Mouse (Mus musculus): Measurements from ENCODE around the gene Plekhf1. TPM values are rescaled to one million over a fixed set of nuclear protein-coding genes. Genes with fewer than 3 reads are reported as not detected.

Plekhf1 gene
- polyA plus RNA-seq, 1 experiment from 2014 or later, result 4.8 TPM

GRCm38 (mm10) chr7:38214473-38215214 lies 13.2 kb downstream of the Plekhf1 start:
- WGBS, result 71% methylated on average over 3 of the region's 5 CpGs
- no peak for TF ChIP-seq CTCF (IDR thresholded peaks at IDR 0.05; ENCODE audit: low read depth)
- DNase-seq (ENCODE audit: low spot score) (no peak), ATAC-seq (replicated peaks; ENCODE audit: low FRiP score, low read depth) (no peak)
- H3K36me3 ChIP-seq (ENCODE audit: insufficient read depth, low read length), result no peaks in the 10 kb centered on the region
- H3K27me3 ChIP-seq (ENCODE audit: insufficient read depth, low read length), result no peaks in the 10 kb centered on the region
- H3K9ac ChIP-seq (ENCODE audit: low read depth, low read length), result no peak overlapping the region
- H3K4me2 ChIP-seq (ENCODE audit: low read length), result no peak overlapping the region
- no peaks in the 10 kb centered on the region for H3K9me3 ChIP-seq (replicated peaks; ENCODE audit: low read length)
- H3K4me3 ChIP-seq (replicated peaks; ENCODE audit: low read depth, low read length), result no peak overlapping the region
- H3K27ac ChIP-seq, result no peak overlapping the region
- H3K4me1 ChIP-seq (replicated peaks; ENCODE audit: insufficient read depth, low read length), result peaks cover 5% of the 10 kb centered on the region; the same call in 1 of the 2 replicates

DNA sequence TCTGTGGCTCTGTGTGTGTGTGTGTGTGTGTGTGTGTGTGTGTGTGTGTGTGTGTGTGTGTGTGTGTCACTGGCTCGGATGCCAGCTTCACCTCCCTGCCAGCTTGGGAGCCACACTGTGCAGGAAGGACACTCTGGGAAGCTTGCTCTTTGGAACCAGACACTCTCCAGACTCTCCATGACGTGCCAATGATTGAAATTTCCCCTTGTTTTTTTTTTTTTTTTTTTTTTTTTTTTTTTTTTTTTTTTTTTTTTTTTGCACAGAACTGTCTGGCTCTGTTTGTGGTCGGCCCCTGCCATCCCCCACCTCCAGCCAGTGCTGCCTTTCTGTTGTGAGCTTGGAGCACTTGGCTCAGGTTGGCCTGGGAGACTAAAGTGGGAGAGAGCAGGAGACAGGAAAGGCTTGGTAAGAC lies 15.2 kb downstream of the Plekhf1 start:
- Histone ChIP-seq H3K4me2 (ENCODE audit: low read length) (no peak overlapping the region), H3K36me3 (ENCODE audit: insufficient read depth, low read length) (no peaks in the 10 kb centered on the region), H3K27ac (no peak overlapping the region), H3K4me1 (replicated peaks; ENCODE audit: insufficient read depth, low read length) (peaks cover 5% of the 10 kb centered on the region; the same call in 1 of the 2 replicates), H3K27me3 (ENCODE audit: insufficient read depth, low read length) (no peaks in the 10 kb centered on the region), H3K4me3 (replicated peaks; ENCODE audit: low read depth, low read length) (no peak overlapping the region), H3K9me3 (replicated peaks; ENCODE audit: low read length) (no peaks in the 10 kb centered on the region), H3K9ac (ENCODE audit: low read depth, low read length) (no peak overlapping the region)
- WGBS, result 28% methylated on average over 3 of the region's 3 CpGs
- DNase-seq (ENCODE audit: low spot score) (peak; percentile 29), ATAC-seq (replicated peaks; ENCODE audit: low FRiP score, low read depth) (peak; percentile 36; the same call in 1 of the 2 replicates)
- TF ChIP-seq CTCF (IDR thresholded peaks at IDR 0.05; ENCODE audit: low read depth), result no peak

- ATAC-seq (replicated peaks; ENCODE audit: low FRiP score, low read depth), result no peak
- no peak for DNase-seq (ENCODE audit: low spot score)
Measured at GRCm38 (mm10) chr7:38209478-38210152, 18.2 kb downstream of the Plekhf1 start.

GRCm38 (mm10) chr7:38208969-38209368 lies 18.8 kb downstream of the Plekhf1 start:
- no peak overlapping the region for H3K4me3 ChIP-seq (replicated peaks; ENCODE audit: low read depth, low read length)
- no peaks in the 10 kb centered on the region for H3K36me3 ChIP-seq (ENCODE audit: insufficient read depth, low read length)
- DNase-seq (ENCODE audit: low spot score) (no peak), ATAC-seq (replicated peaks; ENCODE audit: low FRiP score, low read depth) (no peak)
- H3K9me3 ChIP-seq (replicated peaks; ENCODE audit: low read length), result no peaks in the 10 kb centered on the region
- no peaks in the 10 kb centered on the region for H3K27me3 ChIP-seq (ENCODE audit: insufficient read depth, low read length)
- no peak overlapping the region for H3K27ac ChIP-seq
- TF ChIP-seq CTCF (IDR thresholded peaks at IDR 0.05; ENCODE audit: low read depth), result no peak
- 73% methylated on average over 3 of the region's 3 CpGs for WGBS
- no peak overlapping the region for H3K9ac ChIP-seq (ENCODE audit: low read depth, low read length)
- H3K4me1 ChIP-seq (replicated peaks; ENCODE audit: insufficient read depth, low read length), result peaks cover 5% of the 10 kb centered on the region; the same call in 1 of the 2 replicates
- no peak overlapping the region for H3K4me2 ChIP-seq (ENCODE audit: low read length)

More at GRCm38 (mm10) chr7:38209478-38210152, 18.2 kb downstream of the Plekhf1 start:
- H3K9me3 ChIP-seq (replicated peaks; ENCODE audit: low read length), result no peaks in the 10 kb centered on the region
- no peak overlapping the region for H3K9ac ChIP-seq (ENCODE audit: low read depth, low read length)
- no peak overlapping the region for H3K27ac ChIP-seq
- 62% methylated on average over 11 of the region's 11 CpGs for WGBS
- no peaks in the 10 kb centered on the region for H3K27me3 ChIP-seq (ENCODE audit: insufficient read depth, low read length)
- no peaks in the 10 kb centered on the region for H3K36me3 ChIP-seq (ENCODE audit: insufficient read depth, low read length)
- H3K4me1 ChIP-seq (replicated peaks; ENCODE audit: insufficient read depth, low read length), result peaks cover 5% of the 10 kb centered on the region; the same call in 1 of the 2 replicates
- no peak overlapping the region for H3K4me3 ChIP-seq (replicated peaks; ENCODE audit: low read depth, low read length)
- TF ChIP-seq CTCF (IDR thresholded peaks at IDR 0.05; ENCODE audit: low read depth), result no peak
- H3K4me2 ChIP-seq (ENCODE audit: low read length), result no peak overlapping the region

DNA sequence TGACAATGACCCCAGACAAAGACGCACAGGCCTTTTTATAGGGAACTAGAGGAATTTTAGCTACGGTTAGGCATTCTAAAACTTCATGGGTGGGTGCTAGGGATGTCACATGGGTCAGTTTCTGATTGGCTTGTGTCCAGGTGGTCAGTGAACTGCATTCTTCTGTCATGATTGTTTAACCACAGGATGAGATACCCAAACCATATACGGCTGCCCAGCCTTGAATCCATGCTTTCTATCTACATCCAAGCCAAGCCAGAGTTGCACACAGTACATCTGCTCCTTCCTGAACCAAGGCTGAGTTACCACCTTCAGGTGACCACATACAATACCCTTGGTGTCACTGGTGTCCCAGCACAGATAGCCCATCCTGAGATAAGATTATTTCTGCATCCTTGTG lies 21.3 kb downstream of the Plekhf1 start:
- Histone ChIP-seq H3K9ac (ENCODE audit: low read depth, low read length) (no peak overlapping the region), H3K9me3 (replicated peaks; ENCODE audit: low read length) (no peaks in the 10 kb centered on the region), H3K4me2 (ENCODE audit: low read length) (no peak overlapping the region), H3K4me3 (replicated peaks; ENCODE audit: low read depth, low read length) (no peak overlapping the region), H3K27ac (no peak overlapping the region), H3K36me3 (ENCODE audit: insufficient read depth, low read length) (no peaks in the 10 kb centered on the region), H3K4me1 (replicated peaks; ENCODE audit: insufficient read depth, low read length) (no peaks in the 10 kb centered on the region), H3K27me3 (ENCODE audit: insufficient read depth, low read length) (no peaks in the 10 kb centered on the region)
- ATAC-seq (replicated peaks; ENCODE audit: low FRiP score, low read depth) (no peak), DNase-seq (ENCODE audit: low spot score) (no peak)
- no peak for TF ChIP-seq CTCF (IDR thresholded peaks at IDR 0.05; ENCODE audit: low read depth)
- 51% methylated on average over 3 of the region's 3 CpGs for WGBS

- DNase-seq (ENCODE audit: low spot score) (no peak), ATAC-seq (replicated peaks; ENCODE audit: low FRiP score, low read depth) (no peak)
- H3K27me3 ChIP-seq (ENCODE audit: insufficient read depth, low read length), result no peaks in the 10 kb centered on the region
- H3K27ac ChIP-seq, result no peak overlapping the region
- no peak for TF ChIP-seq CTCF (IDR thresholded peaks at IDR 0.05; ENCODE audit: low read depth)
- H3K36me3 ChIP-seq (ENCODE audit: insufficient read depth, low read length), result no peaks in the 10 kb centered on the region
- H3K9me3 ChIP-seq (replicated peaks; ENCODE audit: low read length), result no peaks in the 10 kb centered on the region
- 41% methylated on average over 2 of the region's 2 CpGs for WGBS
- H3K4me2 ChIP-seq (ENCODE audit: low read length), result no peak overlapping the region
- H3K9ac ChIP-seq (ENCODE audit: low read depth, low read length), result no peak overlapping the region
- no peak overlapping the region for H3K4me3 ChIP-seq (replicated peaks; ENCODE audit: low read depth, low read length)
- H3K4me1 ChIP-seq (replicated peaks; ENCODE audit: insufficient read depth, low read length), result no peaks in the 10 kb centered on the region
Measured at GRCm38 (mm10) chr7:38205801-38206200, 22.0 kb downstream of the Plekhf1 start.

All from kidney, postnatal 0 days (tissue).